Mouse (Mus musculus): Measurements from ENCODE around the gene Nnat.

- TF ChIP-seq CTCF (IDR thresholded peaks at IDR 0.05; ENCODE audit: low read depth) (no peak), EP300 (IDR thresholded peaks at IDR 0.05; ENCODE audit: low read depth) (no peak)
Measured at GRCm38 (mm10) chr2:157512859-157513258, 47.0 kb upstream of the Nnat start.
